Mouse (Mus musculus) WW6 (cell line): ENCODE results near the gene Kcnk15.

Source experiments
- DNase-seq: peaks from one replicate; pipeline ENCODE4 v3.0.0-alpha.2; 2013; ENCODE audit warnings: low read depth, low spot score

The Kcnk15 gene

DNA sequence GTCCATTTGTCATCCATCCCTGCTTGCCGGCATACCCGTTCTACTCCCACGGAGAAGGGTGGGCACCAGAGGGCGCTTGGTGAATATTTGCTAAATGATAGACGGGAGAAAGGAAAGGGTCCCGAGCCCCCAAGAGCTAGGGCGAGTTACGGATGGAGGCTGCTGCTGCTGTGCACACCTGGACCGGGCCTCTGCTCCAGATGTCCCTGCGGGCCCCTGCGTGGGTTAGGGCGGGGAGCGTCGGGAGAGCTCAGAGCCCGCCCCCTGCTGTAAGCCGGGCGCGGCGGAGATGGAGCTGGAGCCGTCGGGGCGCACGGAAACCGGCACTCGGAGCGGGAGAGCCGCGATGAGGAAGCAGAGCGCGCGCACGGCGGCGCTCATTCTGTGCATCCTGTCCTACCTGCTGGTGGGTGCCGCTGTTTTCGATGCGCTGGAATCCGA is at the start of gene Kcnk15:
TSS of gene Kcnk15 (plus strand) at position 191 of the 441 bp plus-strand sequence.
- peak; percentile 28 for DNase-seq

DNA sequence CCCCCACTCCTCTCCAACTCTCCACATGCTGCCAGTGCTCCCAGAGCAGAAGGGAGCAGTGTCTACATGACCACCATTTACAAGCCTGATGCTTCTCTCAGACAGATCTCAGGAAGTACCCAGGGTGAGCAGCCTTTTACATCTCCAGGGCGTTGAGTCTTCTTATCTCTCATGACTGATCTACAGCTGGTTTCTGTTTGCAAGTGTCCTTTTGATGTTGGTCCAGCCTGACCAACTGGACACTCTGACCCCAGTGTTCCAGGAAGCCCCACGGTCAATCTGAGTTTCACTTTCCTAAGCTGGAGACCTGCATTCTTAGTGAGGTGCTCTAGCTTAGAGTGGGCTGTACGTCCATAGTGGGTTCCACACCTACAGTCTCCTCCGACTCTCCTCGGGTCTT is 49.6 kb upstream of the Kcnk15 start:
- no peak for DNase-seq

GRCm38 (mm10) chr2:163809166-163809565 is 44.3 kb upstream of the Kcnk15 start:
- no peak for DNase-seq

- no peak for DNase-seq
Measured at GRCm38 (mm10) chr2:163809704-163810103, 43.7 kb upstream of the Kcnk15 start.

DNA sequence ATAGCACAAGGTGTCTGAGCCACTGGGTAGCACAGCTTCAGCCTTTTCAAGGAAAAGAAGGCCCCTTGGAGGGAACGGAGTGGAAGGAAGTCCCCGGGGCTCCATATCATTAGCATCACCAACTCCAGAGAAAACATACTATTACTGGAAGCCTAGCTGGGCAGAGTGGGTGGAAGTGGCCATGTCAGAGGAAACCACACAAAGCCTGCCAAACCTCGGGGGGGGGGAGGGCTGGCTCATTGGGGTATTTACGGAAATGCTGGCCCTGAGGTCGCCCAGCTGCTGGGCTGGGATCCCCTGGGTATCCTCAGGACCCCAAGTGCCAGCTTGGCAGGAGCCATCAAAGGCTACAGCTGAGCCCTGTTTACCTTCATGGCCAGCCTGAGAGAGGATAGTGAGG is 40.4 kb upstream of the Kcnk15 start:
- DNase-seq = no peak

DNA sequence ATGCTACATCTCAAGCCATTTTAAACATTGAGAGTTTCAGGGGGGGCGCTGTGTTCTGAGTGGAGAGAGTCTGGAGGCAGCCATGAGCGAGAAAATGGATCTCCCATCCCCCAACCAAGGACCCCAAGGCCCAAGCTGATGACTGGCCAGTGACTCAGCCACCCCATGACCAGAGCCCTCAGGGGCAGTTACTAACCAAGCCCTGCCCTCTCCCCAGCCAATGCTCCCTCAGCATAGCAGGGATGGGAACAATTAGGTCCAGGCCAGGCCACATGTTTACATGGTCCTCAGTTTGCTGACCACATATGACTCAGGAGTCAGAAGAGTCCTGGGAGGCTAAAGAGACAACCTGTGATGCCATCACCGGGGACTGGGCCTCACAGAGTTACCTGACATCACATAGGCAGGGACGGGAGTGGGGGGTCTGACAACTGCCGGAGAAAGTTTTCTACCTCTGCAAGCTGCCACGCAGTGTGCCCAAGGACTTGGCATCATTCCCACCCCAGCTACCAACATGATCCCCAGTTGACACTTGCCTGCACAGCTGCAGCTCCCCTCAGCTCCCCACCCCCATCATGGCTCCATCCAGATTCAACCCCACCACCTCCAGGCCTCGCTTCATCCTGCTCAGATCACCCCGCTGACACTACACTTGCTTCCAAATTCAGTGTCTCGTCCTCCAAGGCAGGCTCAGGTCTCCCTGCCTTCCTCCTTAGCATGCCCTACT is 38.5 kb upstream of the Kcnk15 start:
- DNase-seq = no peak

- no peak for DNase-seq
Measured at GRCm38 (mm10) chr2:163820607-163821006, 32.8 kb upstream of the Kcnk15 start, which contains the start of gene Ccn5. Gene Ccn5 (plus strand): TSS chr2:163820861.

GRCm38 (mm10) chr2:163823248-163823647 is 30.2 kb upstream of the Kcnk15 start:
- no peak for DNase-seq

- DNase-seq = no peak
Measured at GRCm38 (mm10) chr2:163823771-163824170, 29.7 kb upstream of the Kcnk15 start.

DNA sequence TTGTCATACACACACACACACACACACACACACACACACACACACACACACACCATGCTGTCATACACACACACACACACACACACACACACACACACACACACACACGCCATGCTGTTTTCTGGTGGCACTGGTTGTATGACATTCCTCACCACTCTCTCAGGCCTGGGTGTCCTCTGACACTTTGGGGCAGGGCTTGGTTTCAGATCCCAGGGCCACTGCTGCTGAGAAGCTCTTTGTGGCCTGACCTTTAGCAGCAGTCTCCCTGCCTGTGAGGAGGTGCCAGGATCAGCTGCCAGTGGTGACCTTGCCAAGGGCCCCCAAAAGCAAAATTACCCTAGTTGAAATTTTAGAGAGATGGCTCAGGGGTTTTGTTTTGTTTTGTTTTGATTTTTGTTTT is 27.6 kb upstream of the Kcnk15 start:
- no peak for DNase-seq

DNA sequence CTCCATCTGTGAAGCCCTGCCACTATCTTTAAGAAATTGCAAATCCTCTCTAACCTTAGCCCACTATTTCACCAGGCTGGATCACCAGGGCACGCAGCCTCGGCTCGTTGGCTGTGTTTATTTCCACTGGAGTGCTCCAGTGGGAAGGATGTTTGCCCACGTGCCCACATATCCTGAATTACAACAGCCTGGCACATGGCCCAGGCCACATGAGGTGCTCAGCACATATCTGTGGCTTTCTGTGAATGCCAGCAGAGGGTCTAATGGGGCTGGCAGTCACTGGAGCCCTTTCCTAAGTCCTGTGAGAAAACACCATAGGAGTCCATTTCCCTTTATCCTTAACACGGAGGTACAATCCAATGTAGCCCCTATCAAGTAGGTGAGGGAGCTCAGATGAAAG is 27.0 kb upstream of the Kcnk15 start:
- DNase-seq = no peak

GRCm38 (mm10) chr2:163831163-163831562 is 22.3 kb upstream of the Kcnk15 start:
- no peak for DNase-seq

GRCm38 (mm10) chr2:163838043-163838442 is 15.4 kb upstream of the Kcnk15 start:
- DNase-seq = no peak

DNA sequence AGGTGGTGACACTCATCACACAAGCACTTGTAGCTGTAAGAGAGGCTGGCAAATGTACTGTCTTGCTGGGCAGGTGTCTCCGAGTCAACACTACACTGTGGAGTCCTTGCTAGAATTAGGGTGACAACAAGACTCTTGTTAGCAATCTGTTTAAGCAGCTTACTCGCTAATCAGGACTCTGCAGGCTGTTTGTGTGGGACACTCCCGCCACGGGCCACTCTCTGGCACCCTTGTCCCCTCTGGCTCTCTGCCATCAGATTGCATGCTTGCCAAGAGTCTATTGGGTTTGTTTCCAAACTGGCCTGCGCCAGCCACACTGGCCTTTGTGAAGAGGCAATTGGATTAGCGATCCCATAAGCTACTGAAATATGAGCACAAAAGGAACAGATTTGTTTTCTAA is 13.9 kb upstream of the Kcnk15 start:
- no peak for DNase-seq

DNA sequence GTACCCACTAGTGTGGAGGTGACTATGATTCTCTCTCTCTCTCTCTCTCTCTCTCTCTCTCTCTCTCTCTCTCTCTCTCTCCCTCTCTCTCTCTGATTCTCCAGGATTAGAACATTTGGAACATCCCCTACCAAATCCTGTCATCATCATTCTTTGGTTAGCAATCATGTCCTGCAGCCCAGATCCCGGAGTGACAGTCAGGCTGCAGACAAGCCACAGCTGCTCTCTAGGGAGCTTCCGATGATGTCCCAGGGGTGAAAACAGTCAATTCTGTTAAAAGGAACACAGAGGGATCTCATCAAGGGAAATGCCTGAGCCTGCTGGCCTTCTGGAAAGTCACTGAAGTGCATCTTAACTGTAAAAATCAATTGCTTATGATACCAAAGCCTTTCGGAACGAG is 11.4 kb upstream of the Kcnk15 start:
- no peak for DNase-seq

DNA sequence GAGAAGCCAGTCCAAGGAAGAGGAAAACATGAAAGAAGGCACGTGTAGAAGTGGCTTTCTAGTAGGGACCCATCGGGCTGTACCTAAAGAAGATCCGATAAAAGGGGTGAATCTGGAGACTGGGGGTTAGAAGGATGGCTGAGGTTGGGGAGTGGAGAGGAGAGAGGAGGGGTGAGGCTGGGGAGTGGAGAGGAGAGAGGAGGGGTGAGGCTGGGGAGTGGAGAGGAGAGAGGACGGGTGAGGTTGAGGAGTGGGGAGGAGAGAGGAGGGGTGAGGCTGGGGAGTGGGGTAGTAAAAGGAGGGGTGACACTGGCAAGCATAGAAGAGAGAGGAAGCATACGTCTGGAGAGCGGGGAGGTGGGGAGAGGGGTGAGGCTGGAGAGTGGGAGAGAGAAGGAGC is 3.8 kb downstream of the Kcnk15 start:
- DNase-seq = no peak

- DNase-seq = no peak
Measured at GRCm38 (mm10) chr2:163858254-163858947, 5.0 kb downstream of the Kcnk15 start.

DNA sequence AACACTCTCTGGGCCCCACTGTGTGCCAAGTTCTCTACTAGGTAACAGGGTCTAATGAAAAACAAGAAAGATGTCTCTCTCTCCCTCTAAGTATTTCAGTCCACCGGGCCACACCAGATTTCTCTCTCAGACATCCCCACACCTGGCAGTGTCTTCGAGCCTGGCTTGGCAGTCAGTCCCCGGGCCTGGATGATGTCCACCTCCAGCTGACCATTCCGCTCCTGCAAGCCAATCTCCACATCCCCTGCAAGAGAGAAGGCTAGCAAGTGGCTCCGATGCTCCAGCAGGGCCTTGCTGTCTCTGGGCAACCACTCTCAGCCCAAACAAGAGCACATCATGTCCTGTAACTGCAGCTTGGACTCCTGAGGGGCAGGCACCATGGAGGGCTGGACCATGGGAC is 11.9 kb downstream of the Kcnk15 start:
- DNase-seq = no peak

GRCm38 (mm10) chr2:163866061-163866460 is 12.6 kb downstream of the Kcnk15 start:
- no peak for DNase-seq

- DNase-seq = no peak
Measured at GRCm38 (mm10) chr2:163869783-163870182, 16.3 kb downstream of the Kcnk15 start.

- no peak for DNase-seq
Measured at GRCm38 (mm10) chr2:163871266-163871665, 17.8 kb downstream of the Kcnk15 start.

DNA sequence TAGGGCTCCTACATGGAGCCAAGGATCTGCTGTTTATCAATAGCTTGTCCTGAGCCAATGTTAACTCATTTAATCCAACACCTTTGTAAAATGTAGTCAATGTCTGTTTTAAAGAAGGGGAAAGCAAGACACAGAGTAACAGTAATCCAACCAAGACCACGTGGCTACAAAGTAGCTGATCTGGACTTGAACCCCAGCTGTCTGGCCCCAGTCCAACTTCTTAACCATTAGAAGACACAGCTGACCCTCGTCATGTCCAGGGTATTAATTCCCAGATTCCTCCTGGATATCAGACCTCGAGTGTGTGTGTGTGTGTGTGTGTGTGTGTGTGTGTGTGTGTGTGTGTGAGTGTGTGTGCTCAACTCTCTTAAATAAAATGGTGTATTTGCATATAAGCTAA is 18.5 kb downstream of the Kcnk15 start:
- no peak for DNase-seq

DNA sequence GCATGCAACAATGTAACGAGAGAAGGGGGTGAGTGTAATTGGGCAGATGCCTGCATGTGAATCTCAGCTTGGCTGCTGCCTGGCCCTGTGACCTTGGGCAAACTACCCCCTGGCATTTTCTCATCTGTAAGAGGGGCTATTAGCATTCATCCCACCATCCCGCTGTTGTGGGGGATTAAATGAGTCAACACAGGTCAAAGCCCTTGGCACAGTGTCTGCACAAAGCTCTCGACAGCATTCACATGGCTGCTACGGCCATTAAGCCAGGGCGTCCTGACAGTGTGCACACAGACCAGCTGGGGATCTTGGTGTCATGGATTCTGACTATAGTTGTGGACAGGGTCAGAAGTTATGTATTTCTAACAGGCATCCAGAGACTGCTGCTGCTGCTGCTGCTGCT is 21.4 kb downstream of the Kcnk15 start:
- DNase-seq = no peak
